Mouse (Mus musculus): ENCODE data around the gene Slc17a8.

- TF ChIP-seq MAFK (IDR thresholded peaks at IDR 0.05; ENCODE audit: insufficient read depth, low read depth, low read length): no peak
- TF ChIP-seq HCFC1 (IDR thresholded peaks at IDR 0.05; ENCODE audit: borderline replicate concordance, insufficient read depth, low read length): no peak
- no peak for TF ChIP-seq ZC3H11A (IDR thresholded peaks at IDR 0.05; ENCODE audit: borderline replicate concordance, low read depth, low read length)
- TF ChIP-seq CHD2 (IDR thresholded peaks at IDR 0.05; ENCODE audit: low read depth, low read length): no peak
- TF ChIP-seq ZNF384 (IDR thresholded peaks at IDR 0.05; ENCODE audit: low read depth, low read length): no peak
Observed at GRCm38 (mm10) chr10:89665679-89666078, 44.6 kb upstream of the Slc17a8 start.
